Mouse (Mus musculus) ovary, adult 2 months (tissue): ENCODE data around the gene Cdc37. TPM values are rescaled to one million over a fixed set of nuclear protein-coding genes. Genes with fewer than 3 reads are reported as not detected.

ENCODE experiments used
- polyA plus RNA-seq: library from polyadenylated mRNA; depleted of rRNA; stranded (reverse); fragments of >200 nt; gene quantifications from 2 replicates; pipeline ENCODE4 v1.2.3, GENCODE M21; 2012; rRNA removed

Cdc37 gene
- 51.8 and 56.6 TPM in 2 replicates for polyA plus RNA-seq

DNA sequence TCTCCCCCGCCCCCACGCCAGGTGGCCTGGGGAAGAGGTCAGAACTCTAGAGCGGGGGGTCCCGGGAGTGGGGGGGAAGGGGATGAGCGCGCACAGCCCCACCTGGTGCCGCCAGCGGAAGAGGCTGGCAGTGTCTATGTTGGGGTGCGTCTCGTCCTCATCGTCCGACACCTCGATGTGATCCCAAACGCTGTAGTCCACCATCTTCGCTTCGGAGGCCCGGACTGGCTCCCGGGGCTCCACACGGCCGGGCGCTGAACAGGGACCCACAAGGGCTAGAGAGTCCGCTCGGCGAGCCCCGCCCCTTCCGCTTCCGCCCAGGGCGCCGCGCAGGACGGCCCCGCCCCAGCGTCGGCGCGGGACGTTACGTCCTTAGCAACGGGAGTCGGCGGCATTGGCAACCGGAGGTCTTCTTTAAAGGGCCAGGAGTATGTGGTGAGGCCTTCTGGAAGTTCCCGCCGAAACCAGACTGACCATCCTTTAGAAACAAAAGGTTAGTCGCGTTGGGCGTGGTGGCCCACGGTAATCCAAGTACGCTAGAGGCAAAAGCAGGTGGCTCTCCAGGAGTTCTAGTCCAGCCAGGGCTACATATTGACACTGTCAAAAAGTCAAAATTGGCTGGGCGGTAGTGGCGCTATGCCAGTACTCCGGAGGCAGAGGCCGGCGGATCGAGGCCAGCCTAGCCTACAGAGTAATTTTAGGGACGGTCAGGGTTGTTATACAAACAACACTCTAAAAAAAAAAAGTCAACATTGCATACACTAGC, at the start of gene Cdc37:
Gene Cdc37 (minus strand): TSS at position 329 of the 766 bp plus-strand sequence.

DNA sequence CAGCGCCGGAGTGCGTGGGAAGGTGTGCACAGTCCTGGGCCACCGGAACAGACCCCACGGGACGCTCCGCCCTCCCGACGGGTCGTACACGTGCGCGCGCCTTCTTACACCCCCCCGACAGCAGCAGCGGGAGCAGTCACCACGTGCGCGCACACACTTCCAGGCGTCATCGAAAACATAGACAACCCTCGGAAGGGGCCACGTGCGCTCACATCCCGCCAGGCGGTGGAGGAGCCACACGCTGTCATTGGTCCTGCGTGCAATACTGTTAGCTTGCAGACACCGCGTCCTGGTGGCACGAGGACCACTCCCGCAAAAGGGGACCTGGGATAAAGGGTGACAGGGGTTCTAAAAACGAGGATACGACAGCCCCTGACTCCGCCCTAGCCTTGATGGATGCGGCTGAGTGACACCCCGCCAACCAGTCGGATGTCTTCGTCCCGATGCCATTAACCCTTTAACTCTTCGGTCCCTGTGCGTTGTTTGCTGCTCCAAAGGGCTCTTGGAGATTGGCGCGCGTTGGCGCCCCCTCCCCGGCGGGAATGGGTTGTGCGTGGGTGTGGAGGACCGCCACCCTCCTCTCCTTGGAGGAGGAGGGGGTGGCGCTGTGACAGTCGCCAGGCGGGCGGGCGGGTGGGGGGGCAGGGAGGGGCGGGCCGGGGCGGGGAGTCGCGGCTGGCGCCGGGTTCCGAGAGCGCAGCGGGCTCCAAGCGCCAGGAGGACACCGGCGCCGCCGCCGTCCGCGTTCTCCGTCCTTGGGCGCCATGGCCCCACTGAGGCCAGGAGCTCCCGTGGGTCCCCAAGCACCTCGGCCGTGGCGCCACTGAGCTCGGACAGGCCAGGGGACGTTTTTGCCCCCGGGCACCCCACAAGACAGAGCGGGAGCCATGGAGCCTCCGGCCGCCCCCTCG, 15.5 kb upstream of the Cdc37 start, which contains the start of gene Pde4a:
Gene Pde4a (plus strand): TSS at position 674 of the 911 bp plus-strand sequence.

GRCm38 (mm10) chr9:21131059-21131956, 18.5 kb downstream of the Cdc37 start, which contains the start of gene Tyk2:
TSS of gene Tyk2 (minus strand) at chr9:21131243.

GRCm38 (mm10) chr9:21091707-21092320, 58.0 kb downstream of the Cdc37 start, which contains the start of the genes Gm38431 and Raver1:
TSS of gene Gm38431 (minus strand) at chr9:21091997.
TSS of gene Raver1 (minus strand) at chr9:21092008.

Other genes starting within 250 kb of the Cdc37 start
- gene Dnmt1, start 190.1 kb downstream of the Cdc37 start, polyA plus RNA-seq = 43.4 and 50.3 TPM in 2 replicates
- gene S1pr2, start 173.2 kb downstream of the Cdc37 start, polyA plus RNA-seq = 23.8 and 24.0 TPM in 2 replicates
- 124 and 148 TPM in 2 replicates for gene Mrpl4, start 147.2 kb downstream of the Cdc37 start, polyA plus RNA-seq
- 17.7 and 18.5 TPM in 2 replicates for gene Icam1, start 134.0 kb downstream of the Cdc37 start, polyA plus RNA-seq
- gene Icam4, start 120.6 kb downstream of the Cdc37 start, polyA plus RNA-seq = 4.3 and 4.5 TPM in 2 replicates
- 1.1 and 1.6 TPM in 2 replicates for gene Icam5, start 117.9 kb downstream of the Cdc37 start, polyA plus RNA-seq
- gene Zglp1, start 82.9 kb downstream of the Cdc37 start, polyA plus RNA-seq = 0.63 and 1.4 TPM in 2 replicates
- gene Gm49373, start 76.9 kb downstream of the Cdc37 start, polyA plus RNA-seq = 0.29 and 0.60 TPM in 2 replicates
- gene Fdx1l, start 76.4 kb downstream of the Cdc37 start, polyA plus RNA-seq = 118 and 142 TPM in 2 replicates
- 35.3 and 58.9 TPM in 2 replicates for gene Gm38431, start 58.0 kb downstream of the Cdc37 start, polyA plus RNA-seq
- 68.0 and 94.1 TPM in 2 replicates for gene Raver1, start 58.0 kb downstream of the Cdc37 start, polyA plus RNA-seq
- gene Tyk2, start 18.7 kb downstream of the Cdc37 start, polyA plus RNA-seq = 31.5 and 34.2 TPM in 2 replicates
- 9.7 and 9.9 TPM in 2 replicates for gene Pde4a, start 15.7 kb upstream of the Cdc37 start, polyA plus RNA-seq
- gene Keap1, start 89.4 kb upstream of the Cdc37 start, polyA plus RNA-seq = 164 and 181 TPM in 2 replicates
- gene S1pr5, start 98.5 kb upstream of the Cdc37 start, polyA plus RNA-seq = 0.33 and 0.72 TPM in 2 replicates
- 41.5 and 48.3 TPM in 2 replicates for gene Atg4d, start 115.3 kb upstream of the Cdc37 start, polyA plus RNA-seq
- gene Kri1, start 138.0 kb upstream of the Cdc37 start, polyA plus RNA-seq = 21.9 and 22.0 TPM in 2 replicates
- gene Cdkn2d, start 141.4 kb upstream of the Cdc37 start, polyA plus RNA-seq = 31.1 and 31.9 TPM in 2 replicates
- 17.1 and 18.8 TPM in 2 replicates for gene Ap1m2, start 162.4 kb upstream of the Cdc37 start, polyA plus RNA-seq
- gene Slc44a2, start 170.7 kb upstream of the Cdc37 start, polyA plus RNA-seq = 71.0 and 88.8 TPM in 2 replicates
- 97.9 and 135 TPM in 2 replicates for gene Ilf3, start 217.9 kb upstream of the Cdc37 start, polyA plus RNA-seq